20 mouse cellular contexts compared by ENCODE assay signal in the genomic region with DNA sequence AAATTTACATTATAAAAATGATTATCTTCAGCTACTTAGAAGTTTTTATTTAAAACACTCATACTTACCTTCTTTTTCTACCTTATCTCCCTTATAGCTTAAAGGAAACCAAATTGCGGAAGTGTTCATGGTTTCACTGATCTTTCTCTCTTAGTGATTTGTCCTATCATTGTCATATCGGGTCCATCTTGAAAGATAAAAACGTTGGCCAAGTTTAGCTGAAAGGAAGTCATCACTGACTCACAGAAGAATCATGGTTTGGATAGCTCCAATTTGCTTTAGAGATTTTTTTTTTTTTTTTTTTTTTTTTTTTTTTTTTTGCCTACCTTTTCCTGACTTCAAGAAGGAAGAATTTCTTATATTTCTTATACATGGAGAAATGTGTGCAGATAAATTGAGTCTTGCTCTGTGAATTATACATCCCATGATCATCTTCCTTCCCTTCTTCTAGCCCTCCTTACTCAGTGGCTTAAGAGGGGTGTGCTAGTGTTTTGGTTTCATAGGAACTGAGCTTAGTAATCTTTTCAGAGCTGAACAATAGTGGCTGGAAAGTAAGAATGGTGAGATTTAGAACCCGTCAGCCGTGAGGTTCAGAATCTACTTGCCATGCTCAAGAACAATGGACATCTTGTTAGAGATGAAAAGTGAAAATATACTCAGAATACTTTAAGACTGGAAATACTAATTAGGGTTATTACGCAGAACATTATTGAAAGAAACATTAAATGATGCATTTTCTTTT.
A peak's percentile ranks its signal among the peaks of the same experiment; 100 is the strongest.
DNase-seq lines count a peak whose midpoint lies in the region; ATAC-seq and TF ChIP-seq lines count a peak whose summit lies in the region.
"Had no signal": no experiment of that assay in that cellular context is flagged by ENCODE, and none has a peak within 500 bp of the region (broad histone marks: within the 10 kb centered on the region; RNA-seq: fewer than 3 reads in every experiment).

No protein-coding gene starts in this region.

- TF ChIP-seq CTCF in CH12.LX (conservative IDR thresholded peaks at IDR 0.05 in 1 of 2, IDR thresholded peaks at IDR 0.05 in 1 of 2; ENCODE audit: low read depth in 2 of 2, low read length in 2 of 2), result no peak

- in situ Hi-C loops in CH12.LX (cut with MboI; ENCODE audit: low pct_ligation_motif_present, low pct_unique_long_range_greater_than_20kb, low sequenced_read_pairs), result no loop called here

- no peak overlapping the region for H3K9ac ChIP-seq in CH12.LX (ENCODE audit: insufficient read depth, low read depth)
- H3K9ac ChIP-seq in intestine, embryonic 16.5 days (ENCODE audit: low read depth, low read length), result no peak overlapping the region
- H3K9ac ChIP-seq in heart, embryonic 11.5 days (ENCODE audit: low read depth, low read length), result no peak overlapping the region
- H3K9ac ChIP-seq in liver, embryonic 11.5 days (ENCODE audit: low read depth, low read length), result no peak overlapping the region
- H3K9ac ChIP-seq: embryonic facial prominence, embryonic 12.5 days; forebrain, embryonic 13.5 days; hindbrain, embryonic 12.5 days had no signal

- H3K4me1 ChIP-seq in CH12.LX (ENCODE audit: control insufficient read depth in 1 of 2, insufficient read depth in 2 of 2), result peaks cover 0 to 15% of the 10 kb centered on the region in 2 experiments; a peak in 1 of 4 replicates
- H3K4me1 ChIP-seq in intestine, embryonic 16.5 days (ENCODE audit: control insufficient read depth, insufficient read depth, low read length), result no peaks in the 10 kb centered on the region
- H3K4me1 ChIP-seq in heart, embryonic 11.5 days (ENCODE audit: control insufficient read depth, insufficient read depth, low read length), result no peaks in the 10 kb centered on the region
- H3K4me1 ChIP-seq in liver, embryonic 11.5 days (replicated peaks; ENCODE audit: control insufficient read depth, insufficient read depth, low read length), result no peaks in the 10 kb centered on the region
- H3K4me1 ChIP-seq: embryonic facial prominence, embryonic 12.5 days; forebrain, embryonic 13.5 days; hindbrain, embryonic 12.5 days had no signal

- TF ChIP-seq RAD21 in CH12.LX (IDR thresholded peaks at IDR 0.05; ENCODE audit: low read depth, low read length), result no peak

- WGBS in intestine, embryonic 16.5 days, result 82% methylated on average over 6 of the region's 6 CpGs
- WGBS in heart, embryonic 11.5 days (ENCODE audit: insufficient replicate concordance), result 68% methylated on average over 6 of the region's 6 CpGs
- WGBS in liver, embryonic 11.5 days, result 71% methylated on average over 6 of the region's 6 CpGs

- H3K4me3 ChIP-seq in CH12.LX (replicated peaks in 1 of 3; ENCODE audit: low read depth in 2 of 3, low read length in 2 of 3, poor library complexity in 1 of 3), result no peak overlapping the region
- H3K4me3 ChIP-seq in intestine, embryonic 16.5 days (ENCODE audit: low read length), result no peak overlapping the region
- no peak overlapping the region for H3K4me3 ChIP-seq in heart, embryonic 11.5 days (ENCODE audit: low read depth, low read length)
- H3K4me3 ChIP-seq in liver, embryonic 11.5 days (ENCODE audit: low read depth, low read length), result no peak overlapping the region
- H3K4me3 ChIP-seq: embryonic facial prominence, embryonic 12.5 days; forebrain, embryonic 13.5 days; hindbrain, embryonic 12.5 days had no signal

- no peaks in the 10 kb centered on the region for H3K27me3 ChIP-seq in CH12.LX (replicated peaks)
- H3K27me3 ChIP-seq in intestine, embryonic 16.5 days (replicated peaks; ENCODE audit: control insufficient read depth, insufficient read depth, low read length), result no peaks in the 10 kb centered on the region
- H3K27me3 ChIP-seq in heart, embryonic 11.5 days (ENCODE audit: control insufficient read depth, insufficient read depth, low read length), result no peaks in the 10 kb centered on the region
- H3K27me3 ChIP-seq in liver, embryonic 11.5 days (replicated peaks; ENCODE audit: control insufficient read depth, insufficient read depth, low read length), result no peaks in the 10 kb centered on the region
- H3K27me3 ChIP-seq: embryonic facial prominence, embryonic 12.5 days; forebrain, embryonic 13.5 days; hindbrain, embryonic 12.5 days had no signal

- H3K9me3 ChIP-seq in CH12.LX (replicated peaks; ENCODE audit: low read length), result no peaks in the 10 kb centered on the region
- no peaks in the 10 kb centered on the region for H3K9me3 ChIP-seq in intestine, embryonic 16.5 days (ENCODE audit: control insufficient read depth, low read length)
- no peaks in the 10 kb centered on the region for H3K9me3 ChIP-seq in heart, embryonic 11.5 days (replicated peaks; ENCODE audit: control insufficient read depth, low read length)
- H3K9me3 ChIP-seq in liver, embryonic 11.5 days (ENCODE audit: control insufficient read depth, low read length), result no peaks in the 10 kb centered on the region
- H3K9me3 ChIP-seq: embryonic facial prominence, embryonic 12.5 days; forebrain, embryonic 13.5 days; hindbrain, embryonic 12.5 days had no signal

- H3K4me2 ChIP-seq in CH12.LX (ENCODE audit: insufficient read depth, low read depth, poor library complexity, severe bottlenecking), result no peak overlapping the region
- H3K4me2 ChIP-seq in intestine, embryonic 16.5 days (ENCODE audit: low read depth, low read length), result no peak overlapping the region
- no peak overlapping the region for H3K4me2 ChIP-seq in heart, embryonic 11.5 days
- no peak overlapping the region for H3K4me2 ChIP-seq in liver, embryonic 11.5 days
- H3K4me2 ChIP-seq: embryonic facial prominence, embryonic 12.5 days; forebrain, embryonic 13.5 days; hindbrain, embryonic 12.5 days had no signal

- no peak for TF ChIP-seq EP300 in CH12.LX (IDR thresholded peaks at IDR 0.05; ENCODE audit: low read length)

- peak; percentile 8 for DNase-seq in embryo, embryonic 11 days
- DNase-seq in embryo, embryonic 10.5 days (ENCODE audit: low spot score), result no peak
- DNase-seq in 3T3-L1 (ENCODE audit: low read depth, low spot score), result peak; percentile 31
- no peak for DNase-seq in CH12.LX (ENCODE audit: extremely low read depth)
- DNase-seq in Muller cell, postnatal 12 days (ENCODE audit: inconsistent ontology term), result peak; percentile 5
- no peak for DNase-seq in liver, embryonic 11.5 days (ENCODE audit: low spot score)
- DNase-seq: adrenal gland, postnatal 10 days; cerebellum, adult 11-12 months; cerebellum, adult 9-10 months; gastrocnemius, postnatal 36 days; heart, postnatal 10 days; heart, postnatal 4 days; kidney, adult 18-20 months had no signal

- H3K79me2 ChIP-seq in CH12.LX (replicated peaks; ENCODE audit: control insufficient read depth, extremely low read depth, insufficient read depth, poor library complexity, severe bottlenecking), result no peaks in the 10 kb centered on the region

- ATAC-seq in intestine, embryonic 16.5 days, result no peak
- ATAC-seq in heart, embryonic 11.5 days (replicated peaks; ENCODE audit: insufficient number of reproducible peaks, low FRiP score, low TSS enrichment), result no peak
- ATAC-seq in liver, embryonic 11.5 days (replicated peaks; ENCODE audit: low FRiP score), result no peak
- ATAC-seq: CD4-positive, CD25-positive, alpha-beta regulatory T cell, adult 4 months; forebrain, embryonic 13.5 days; hindbrain, embryonic 16.5 days had no signal

- no peaks in the 10 kb centered on the region for H3K36me3 ChIP-seq in CH12.LX (replicated peaks in 1 of 2; ENCODE audit: control insufficient read depth in 1 of 2, insufficient read depth in 1 of 2, low read length in 1 of 2)
- H3K36me3 ChIP-seq in intestine, embryonic 16.5 days (ENCODE audit: control insufficient read depth, insufficient read depth, low read length), result no peaks in the 10 kb centered on the region
- no peaks in the 10 kb centered on the region for H3K36me3 ChIP-seq in heart, embryonic 11.5 days (ENCODE audit: control insufficient read depth, insufficient read depth, low read length)
- no peaks in the 10 kb centered on the region for H3K36me3 ChIP-seq in liver, embryonic 11.5 days (ENCODE audit: control insufficient read depth, insufficient read depth, low read length)
- H3K36me3 ChIP-seq: embryonic facial prominence, embryonic 12.5 days; hindbrain, embryonic 12.5 days had no signal

- dilution Hi-C loops in CH12.LX (cut with MboI; ENCODE audit: extremely low pct_ligation_motif_present, extremely low pct_unique_long_range_greater_than_20kb, low sequenced_read_pairs), result no loop called here

- H3K27ac ChIP-seq in CH12.LX (ENCODE audit: insufficient read depth, low read depth), result no peak overlapping the region
- no peak overlapping the region for H3K27ac ChIP-seq in intestine, embryonic 16.5 days (ENCODE audit: low read length)
- H3K27ac ChIP-seq in heart, embryonic 11.5 days (ENCODE audit: low read depth, low read length), result no peak overlapping the region
- no peak overlapping the region for H3K27ac ChIP-seq in liver, embryonic 11.5 days (ENCODE audit: low read depth, low read length)
- H3K27ac ChIP-seq: embryonic facial prominence, embryonic 12.5 days; forebrain, embryonic 13.5 days; hindbrain, embryonic 12.5 days had no signal

- TF ChIP-seq POLR2A in CH12.LX (IDR thresholded peaks at IDR 0.05; ENCODE audit: low read depth, low read length), result no peak

TF ChIP-seq in CH12.LX, 34 proteins besides CTCF, POLR2A, EP300 and RAD21:
- TF ChIP-seq BHLHE40 (IDR thresholded peaks at IDR 0.05; ENCODE audit: low read depth, low read length) (no peak), ZNF384 (IDR thresholded peaks at IDR 0.05; ENCODE audit: low read depth, low read length) (peak; percentile 50; the same call in 1 of the 2 replicates), MEF2A (IDR thresholded peaks at IDR 0.05; ENCODE audit: borderline replicate concordance, low read depth, low read length) (no peak)

Comparison
In these comparisons a context has a peak if more than half of its experiments do, and no peak if none do; other contexts are left out.
1. DNase-seq: peak in embryo, embryonic 11 days (single experiment), 3T3-L1 (single experiment) and Muller cell, postnatal 12 days (single experiment); none in embryo, embryonic 10.5 days (single experiment), CH12.LX (single experiment) and liver, embryonic 11.5 days (single experiment).